In genomic region chr13:113034271-113034886, GRCm38 (mm10) we compare ENCODE assay signal across 9 mouse cellular contexts. TPM values are rescaled to one million over a fixed set of nuclear protein-coding genes. Genes with fewer than 3 reads are reported as not detected.
A peak's percentile ranks its signal among the peaks of the same experiment; 100 is the strongest.
DNase-seq lines count a peak whose midpoint lies in the region; ATAC-seq and TF ChIP-seq lines count a peak whose summit lies in the region.
"Had no signal": no experiment of that assay in that cellular context is flagged by ENCODE, and none has a peak within 500 bp of the region (broad histone marks: within the 10 kb centered on the region; RNA-seq: fewer than 3 reads in every experiment).

No protein-coding gene starts in this region.

- no peaks in the 10 kb centered on the region for H3K9me3 ChIP-seq in heart, embryonic 12.5 days (replicated peaks)
- no peaks in the 10 kb centered on the region for H3K9me3 ChIP-seq in forebrain, embryonic 11.5 days (ENCODE audit: control insufficient read depth, low read length)
- no peaks in the 10 kb centered on the region for H3K9me3 ChIP-seq in liver, embryonic 16.5 days (replicated peaks; ENCODE audit: control insufficient read depth, low read length)
- H3K9me3 ChIP-seq in stomach, postnatal 0 days (ENCODE audit: control insufficient read depth, low read length): no peaks in the 10 kb centered on the region

- peak overlapping the region; percentile 92 for H3K4me2 ChIP-seq in heart, embryonic 12.5 days
- H3K4me2 ChIP-seq in forebrain, embryonic 11.5 days (ENCODE audit: low read depth, low read length, severe bottlenecking): peak overlapping the region; percentile 90
- H3K4me2 ChIP-seq in liver, embryonic 16.5 days (ENCODE audit: low read depth, low read length): peak overlapping the region; percentile 85
- H3K4me2 ChIP-seq in stomach, postnatal 0 days (replicated peaks; ENCODE audit: low read depth): peak overlapping the region; percentile 92

- H3K4me1 ChIP-seq in heart, embryonic 12.5 days (replicated peaks): peaks cover 30% of the 10 kb centered on the region
- peaks cover 6% of the 10 kb centered on the region for H3K4me1 ChIP-seq in bone marrow macrophage, adult 2 months (ENCODE audit: control insufficient read depth, insufficient read depth, low read length)
- H3K4me1 ChIP-seq in forebrain, embryonic 11.5 days (replicated peaks; ENCODE audit: control insufficient read depth, insufficient read depth, low read length): no peaks in the 10 kb centered on the region; the same call in 1 of the 2 replicates
- peaks cover 7% of the 10 kb centered on the region for H3K4me1 ChIP-seq in liver, embryonic 16.5 days (ENCODE audit: control insufficient read depth, low read depth, low read length)
- no peaks in the 10 kb centered on the region for H3K4me1 ChIP-seq in stomach, postnatal 0 days (replicated peaks; ENCODE audit: control insufficient read depth, insufficient read depth)

- H3K9ac ChIP-seq in heart, embryonic 12.5 days: peak overlapping the region; percentile 60; the same call in 1 of the 2 replicates
- no peak overlapping the region for H3K9ac ChIP-seq in forebrain, embryonic 11.5 days (ENCODE audit: low read length)
- no peak overlapping the region; the same call in 1 of the 2 replicates for H3K9ac ChIP-seq in liver, embryonic 16.5 days (ENCODE audit: low read depth, low read length)
- H3K9ac ChIP-seq in stomach, postnatal 0 days (ENCODE audit: low read length): peak overlapping the region; percentile 9

- intact Hi-C loops in heart, postnatal 14 days (cut with DNase I): loop anchor here (5.0 kb wide), 1 partner anchor 47 kb away; the partner anchor contains the start of gene Ccno

- no peaks in the 10 kb centered on the region for H3K36me3 ChIP-seq in heart, embryonic 12.5 days
- H3K36me3 ChIP-seq in forebrain, embryonic 11.5 days (ENCODE audit: control insufficient read depth, insufficient read depth, low read length): no peaks in the 10 kb centered on the region
- no peaks in the 10 kb centered on the region for H3K36me3 ChIP-seq in liver, embryonic 16.5 days (ENCODE audit: control insufficient read depth, insufficient read depth)
- H3K36me3 ChIP-seq in stomach, postnatal 0 days (ENCODE audit: control insufficient read depth, insufficient read depth, low read length): no peaks in the 10 kb centered on the region

- TF ChIP-seq POLR2A in bone marrow macrophage, adult 2 months (IDR thresholded peaks at IDR 0.05; ENCODE audit: borderline replicate concordance, low read depth, low read length): no peak

- ATAC-seq in heart, embryonic 12.5 days (ENCODE audit: insufficient number of reproducible peaks, low FRiP score): no peak
- ATAC-seq in forebrain, embryonic 11.5 days (replicated peaks; ENCODE audit: low FRiP score): no peak
- no peak for ATAC-seq in liver, embryonic 16.5 days (ENCODE audit: low read depth)
- no peak for ATAC-seq in stomach, postnatal 0 days (ENCODE audit: low FRiP score, low TSS enrichment)
- ATAC-seq in inflammation-experienced regulatory T-cells, adult 6 months: no peak

- TF ChIP-seq EP300 in stomach, postnatal 0 days (optimal IDR thresholded peaks at IDR 0.05): no peak

- H3K4me3 ChIP-seq in heart, embryonic 12.5 days: peak overlapping the region; percentile 57
- H3K4me3 ChIP-seq in bone marrow macrophage, adult 2 months (ENCODE audit: insufficient read depth, low read length): peak overlapping the region; percentile 62
- H3K4me3 ChIP-seq in forebrain, embryonic 11.5 days (ENCODE audit: low read depth, low read length): peak overlapping the region; percentile 48
- H3K4me3 ChIP-seq in liver, embryonic 16.5 days (ENCODE audit: low read depth, low read length): peak overlapping the region; percentile 59
- H3K4me3 ChIP-seq in stomach, postnatal 0 days (ENCODE audit: low read depth, low read length): peak overlapping the region; percentile 50

- H3K27me3 ChIP-seq in heart, embryonic 12.5 days (replicated peaks): peaks cover 54% of the 10 kb centered on the region
- H3K27me3 ChIP-seq in forebrain, embryonic 11.5 days (ENCODE audit: control insufficient read depth, insufficient read depth, low read length): peaks cover 37% of the 10 kb centered on the region
- peaks cover 64% of the 10 kb centered on the region for H3K27me3 ChIP-seq in liver, embryonic 16.5 days (ENCODE audit: control insufficient read depth, insufficient read depth, low read depth, low read length)
- H3K27me3 ChIP-seq in stomach, postnatal 0 days (ENCODE audit: control insufficient read depth, insufficient read depth, low read length): no peaks in the 10 kb centered on the region

- no peak for DNase-seq in heart, postnatal 14 days
- no peak for DNase-seq in forebrain, embryonic 11.5 days (ENCODE audit: low spot score)
- no peak for DNase-seq in stomach, postnatal 0 days (ENCODE audit: low spot score)
- DNase-seq in B cell, adult 2 months: no peak

- WGBS in heart, embryonic 12.5 days: 4% methylated on average over 11 of the region's 11 CpGs
- 2% methylated on average over 11 of the region's 11 CpGs for WGBS in forebrain, embryonic 11.5 days
- 3% methylated on average over 11 of the region's 11 CpGs for WGBS in liver, embryonic 16.5 days (ENCODE audit: insufficient replicate concordance)
- 8% methylated on average over 11 of the region's 11 CpGs for WGBS in stomach, postnatal 0 days

- TF ChIP-seq CTCF in bone marrow macrophage, adult 2 months (IDR thresholded peaks at IDR 0.05; ENCODE audit: low read depth, low read length): no peak
- no peak for TF ChIP-seq CTCF in stomach, postnatal 0 days (IDR thresholded peaks at IDR 0.05; ENCODE audit: low read depth)

- no peak overlapping the region for H3K27ac ChIP-seq in heart, embryonic 12.5 days (ENCODE audit: poor library complexity, severe bottlenecking)
- H3K27ac ChIP-seq in bone marrow macrophage, adult 2 months (ENCODE audit: insufficient read depth, low read depth, low read length): no peak overlapping the region
- no peak overlapping the region for H3K27ac ChIP-seq in forebrain, embryonic 11.5 days (ENCODE audit: low read depth, low read length)
- H3K27ac ChIP-seq in liver, embryonic 16.5 days (ENCODE audit: low read length): no peak overlapping the region
- H3K27ac ChIP-seq in stomach, postnatal 0 days (replicated peaks): no peak overlapping the region

RNA-seq across cellular contexts. Expression of gene Cdc20b, which starts 0.5 kb away (rescaled TPM):
- not detected in 2 replicates for polyA plus RNA-seq in heart, embryonic 12.5 days (2016; fragmentation: Nextera tagmentation; extraction: Ambion mirVana)
- not detected for total RNA-seq in heart, postnatal 14 days (2021)
- polyA plus RNA-seq in bone marrow macrophage, adult 2 months (2012; ENCODE audit: insufficient read depth, insufficient read length, missing spikeins): not detected in 2 replicates
- polyA plus RNA-seq in forebrain, embryonic 11.5 days (2014; fragmentation: Nextera tagmentation; extraction: Ambion mirVana): 0.57 and 0.73 TPM in 2 replicates
- not detected in 2 replicates for polyA plus RNA-seq in liver, embryonic 16.5 days (2015; fragmentation: Nextera tagmentation; extraction: Ambion mirVana)
- polyA plus RNA-seq in stomach, postnatal 0 days (2015; fragmentation: Nextera tagmentation; extraction: Ambion mirVana): not detected in 2 replicates
- polyA plus RNA-seq in inflammation-experienced regulatory T-cells, adult 6 months (2017; shearing (Covaris generic)): not detected
- total RNA-seq: liver, adult 2 months had no signal
- polyA plus RNA-seq: liver, adult 2 months had no signal

RNA-seq across cellular contexts. Expression of gene Gpx8, which starts 11.8 kb away (rescaled TPM):
- polyA plus RNA-seq in heart, embryonic 12.5 days (2016; fragmentation: Nextera tagmentation; extraction: Ambion mirVana): 142 and 148 TPM in 2 replicates
- 10 to 100 TPM; 36.1 to 41.0 TPM for total RNA-seq in heart, postnatal 14 days (2021)
- 1.1 TPM in 1 of 2 replicates, not detected in the other for polyA plus RNA-seq in bone marrow macrophage, adult 2 months (2012; ENCODE audit: insufficient read depth, insufficient read length, missing spikeins)
- 89.4 and 92.9 TPM in 2 replicates for polyA plus RNA-seq in forebrain, embryonic 11.5 days (2014; fragmentation: Nextera tagmentation; extraction: Ambion mirVana)
- polyA plus RNA-seq in liver, embryonic 16.5 days (2015; fragmentation: Nextera tagmentation; extraction: Ambion mirVana): 4.4 and 6.3 TPM in 2 replicates
- polyA plus RNA-seq in stomach, postnatal 0 days (2015; fragmentation: Nextera tagmentation; extraction: Ambion mirVana): 96.8 and 104 TPM in 2 replicates
- not detected for polyA plus RNA-seq in inflammation-experienced regulatory T-cells, adult 6 months (2017; shearing (Covaris generic))

RNA-seq across cellular contexts. Expression of gene Mcidas, which starts 40.7 kb away (rescaled TPM):
- not detected in 2 replicates for polyA plus RNA-seq in heart, embryonic 12.5 days (2016; fragmentation: Nextera tagmentation; extraction: Ambion mirVana)
- not detected for total RNA-seq in heart, postnatal 14 days (2021)
- polyA plus RNA-seq in bone marrow macrophage, adult 2 months (2012; ENCODE audit: insufficient read depth, insufficient read length, missing spikeins): not detected in 2 replicates
- polyA plus RNA-seq in forebrain, embryonic 11.5 days (2014; fragmentation: Nextera tagmentation; extraction: Ambion mirVana): 3.4 TPM in 2 replicates
- not detected in 2 replicates for polyA plus RNA-seq in liver, embryonic 16.5 days (2015; fragmentation: Nextera tagmentation; extraction: Ambion mirVana)
- 0.11 and 0.17 TPM in 2 replicates for polyA plus RNA-seq in stomach, postnatal 0 days (2015; fragmentation: Nextera tagmentation; extraction: Ambion mirVana)
- not detected for polyA plus RNA-seq in inflammation-experienced regulatory T-cells, adult 6 months (2017; shearing (Covaris generic))
- total RNA-seq: liver, adult 2 months had no signal
- polyA plus RNA-seq: liver, adult 2 months had no signal

RNA-seq across cellular contexts. Expression of gene Ccno, which starts 46.8 kb away (rescaled TPM):
- 0.14 TPM in 1 of 2 replicates, not detected in the other for polyA plus RNA-seq in heart, embryonic 12.5 days (2016; fragmentation: Nextera tagmentation; extraction: Ambion mirVana)
- under 1 TPM in 1 of 2 experiments, not detected in 1; 0.19 TPM for total RNA-seq in heart, postnatal 14 days (2021)
- polyA plus RNA-seq in bone marrow macrophage, adult 2 months (2012; ENCODE audit: insufficient read depth, insufficient read length, missing spikeins): not detected in 2 replicates
- polyA plus RNA-seq in forebrain, embryonic 11.5 days (2014; fragmentation: Nextera tagmentation; extraction: Ambion mirVana): 5.3 and 7.3 TPM in 2 replicates
- polyA plus RNA-seq in liver, embryonic 16.5 days (2015; fragmentation: Nextera tagmentation; extraction: Ambion mirVana): 0.19 and 0.34 TPM in 2 replicates
- 0.21 and 0.41 TPM in 2 replicates for polyA plus RNA-seq in stomach, postnatal 0 days (2015; fragmentation: Nextera tagmentation; extraction: Ambion mirVana)
- not detected for polyA plus RNA-seq in inflammation-experienced regulatory T-cells, adult 6 months (2017; shearing (Covaris generic))

Comparison
In these comparisons a context has a peak if more than half of its experiments do, and no peak if none do; other contexts are left out.
1. H3K9ac ChIP-seq: peak in heart, embryonic 12.5 days (single experiment) and stomach, postnatal 0 days (single experiment); none in forebrain, embryonic 11.5 days (single experiment) and liver, embryonic 16.5 days (single experiment).
2. RNA of gene Gpx8, which starts 11.8 kb away (polyA plus RNA-seq): 142 to 148 TPM in heart, embryonic 12.5 days, 96.8 to 104 TPM in stomach, postnatal 0 days and 89.4 to 92.9 TPM in forebrain, embryonic 11.5 days; 4.4 to 6.3 TPM in liver, embryonic 16.5 days, 1.1 TPM in bone marrow macrophage, adult 2 months and not detected in inflammation-experienced regulatory T-cells, adult 6 months; every median in the first group is over 10 times any median in the second.
3. Peak in every context shown above with its lines, with median percentiles within 50 percentile points of each other: H3K4me2 ChIP-seq and H3K4me3 ChIP-seq.